Mouse (Mus musculus): Measurements from ENCODE around the gene Pip4k2a.

Pip4k2a gene

DNA sequence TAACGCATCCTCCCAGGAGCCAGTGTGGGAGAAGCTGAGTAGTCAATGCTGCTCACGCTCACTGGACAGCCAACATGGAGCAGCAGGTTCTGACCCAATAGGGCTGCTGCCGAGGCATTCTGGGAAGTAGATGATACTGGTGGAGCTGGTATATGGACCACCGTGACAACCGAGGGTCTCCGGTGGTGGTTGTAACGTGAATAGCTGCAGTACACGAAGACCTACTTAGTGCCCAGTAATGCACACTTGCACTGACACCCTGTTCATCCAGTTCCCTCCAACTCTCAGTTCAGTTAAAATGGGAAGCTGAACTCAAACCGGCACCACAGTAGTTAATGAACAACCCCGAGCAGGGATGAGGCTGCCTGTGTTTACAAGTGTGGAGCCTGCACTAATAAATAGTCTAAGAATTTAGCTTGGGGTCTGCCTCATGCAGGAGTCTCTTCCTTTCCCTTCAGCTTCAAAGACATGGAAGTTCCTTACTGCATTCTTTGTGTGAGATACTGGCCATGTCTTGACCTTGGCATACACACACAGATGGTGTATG is 105.9 kb downstream of the Pip4k2a start:
- no peak for DNase-seq

DNA sequence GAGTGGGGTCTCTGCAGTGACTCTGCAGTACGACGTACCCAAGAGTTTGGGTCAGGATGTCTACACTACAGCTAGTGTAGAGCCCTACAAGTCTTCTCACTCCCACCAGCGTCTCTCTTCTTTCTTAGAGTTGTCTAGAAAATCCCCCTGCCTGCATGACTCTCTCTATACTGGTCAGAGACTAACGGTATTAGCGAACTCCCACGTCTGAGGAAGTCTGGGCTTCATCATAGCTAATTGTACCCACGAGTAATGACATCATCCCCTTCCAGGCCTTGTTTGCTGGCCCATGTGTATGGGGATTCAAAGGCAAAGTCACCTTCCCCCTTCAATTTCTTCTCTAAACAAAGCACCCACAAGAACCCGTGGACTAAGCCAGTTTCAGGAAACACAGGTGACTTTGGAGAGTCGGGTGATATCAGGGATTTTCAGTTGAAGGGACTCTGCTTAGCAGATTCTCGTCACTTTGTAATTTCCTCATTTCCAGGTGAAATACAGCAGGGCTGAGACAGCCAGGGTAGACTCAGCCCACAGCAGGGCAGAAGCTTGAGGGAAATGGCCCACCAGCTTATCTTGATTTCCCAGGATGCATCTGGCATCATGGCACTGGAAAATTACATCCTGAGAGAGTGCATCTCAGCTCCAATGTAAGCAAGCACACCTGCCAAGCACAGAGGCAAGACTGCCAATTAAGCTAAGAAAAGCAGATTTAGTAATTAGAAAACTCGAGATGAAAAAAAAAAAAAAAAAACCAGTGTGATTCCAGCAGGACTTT is 107.5 kb downstream of the Pip4k2a start:
- DNase-seq, result no peak

DNA sequence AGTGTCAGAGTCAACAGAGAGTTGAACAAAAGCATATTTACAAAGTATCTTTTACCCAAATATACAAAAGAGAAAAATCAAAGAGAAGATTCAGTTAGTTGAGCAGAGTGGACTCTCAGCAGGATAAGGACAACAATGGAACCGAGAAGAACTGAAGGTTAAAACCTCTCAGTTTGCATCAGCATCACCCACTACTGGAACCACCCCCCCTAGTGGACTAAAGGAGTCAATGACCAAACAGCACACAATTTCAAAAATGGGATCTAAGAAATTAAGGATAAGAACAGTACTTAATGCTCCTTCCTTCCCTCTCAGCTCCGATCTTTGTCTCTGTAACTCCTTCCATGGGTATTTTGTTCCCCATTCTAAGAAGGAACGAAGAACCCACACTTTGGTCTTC is 113.6 kb downstream of the Pip4k2a start:
- DNase-seq, result no peak

DNA sequence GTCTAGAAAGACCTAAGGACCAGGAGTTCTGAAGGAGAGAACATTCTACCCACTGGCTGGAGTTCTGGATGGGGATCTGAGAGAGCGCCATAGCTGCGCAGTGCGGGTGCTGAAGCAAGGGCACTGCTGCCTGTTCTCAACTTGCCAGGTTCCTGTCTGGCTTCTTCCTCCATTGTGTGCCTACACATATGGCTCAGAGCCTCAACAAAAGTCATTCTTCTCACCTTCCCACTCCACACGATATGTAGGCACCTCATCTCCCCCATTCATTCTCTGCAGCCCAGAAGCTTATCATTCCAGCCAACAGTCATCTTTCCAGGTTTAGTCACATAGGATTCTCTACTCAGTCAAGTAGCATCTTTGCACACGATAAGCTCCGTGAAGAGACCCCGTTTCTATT is 123.3 kb downstream of the Pip4k2a start:
- DNase-seq, result no peak

DNA sequence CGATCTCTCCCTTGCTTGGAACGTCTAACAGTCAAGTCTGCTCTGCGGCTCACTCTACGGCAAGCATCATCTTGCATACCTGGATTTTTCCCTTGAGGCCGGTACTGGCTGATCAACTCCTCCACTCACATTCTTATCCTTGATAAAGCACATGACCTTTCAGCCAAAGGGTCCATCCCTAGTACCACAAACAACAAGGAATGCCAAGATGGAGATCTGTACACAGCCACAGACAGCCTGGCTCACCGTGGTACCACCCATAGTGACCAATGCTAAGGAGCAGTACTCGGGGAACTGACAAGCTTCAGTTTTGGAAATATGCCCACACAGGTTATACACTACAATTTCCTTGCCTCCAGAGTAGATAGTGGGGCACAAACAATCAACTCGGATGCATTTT is 123.9 kb downstream of the Pip4k2a start:
- DNase-seq, result no peak

DNA sequence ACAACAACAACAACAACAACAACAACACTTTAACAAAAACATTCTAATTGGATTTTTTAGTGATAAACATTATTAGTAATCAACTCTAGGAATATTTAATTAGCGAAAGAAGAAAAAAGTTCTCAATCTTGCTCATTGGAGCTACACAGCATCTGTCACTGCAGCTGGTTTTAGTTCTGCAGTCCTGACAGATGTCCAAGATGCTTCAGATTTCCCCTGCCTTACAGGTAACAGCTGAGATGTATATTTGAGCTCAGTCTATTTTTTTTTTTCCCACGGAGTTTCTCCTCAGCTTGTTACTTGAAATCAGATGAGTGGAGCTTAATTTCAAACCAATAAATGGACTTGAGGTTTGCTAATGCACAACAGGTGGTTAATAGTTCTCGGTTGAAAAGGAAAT is 124.5 kb downstream of the Pip4k2a start:
- no peak for DNase-seq

DNA sequence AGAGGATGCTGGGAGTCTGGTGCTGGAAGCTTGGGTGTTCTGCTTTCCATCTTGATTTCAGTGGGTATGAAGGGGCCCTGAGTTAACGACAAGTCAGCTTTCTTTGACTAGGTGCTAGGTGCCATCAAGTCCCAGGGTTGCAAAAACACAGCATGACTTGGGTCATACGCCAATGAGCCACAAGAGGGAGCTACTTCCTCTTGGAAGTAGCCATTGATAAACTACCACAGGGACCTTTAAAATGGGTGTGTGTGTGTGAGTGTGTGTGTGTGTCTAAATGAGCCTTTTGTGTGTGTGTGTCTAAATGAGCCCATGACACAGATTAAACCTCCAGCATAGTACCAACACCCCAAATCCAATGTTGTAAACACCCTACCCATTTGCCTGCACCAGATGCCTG is 125.1 kb downstream of the Pip4k2a start:
- DNase-seq, result peak; percentile 78 to 86

DNA sequence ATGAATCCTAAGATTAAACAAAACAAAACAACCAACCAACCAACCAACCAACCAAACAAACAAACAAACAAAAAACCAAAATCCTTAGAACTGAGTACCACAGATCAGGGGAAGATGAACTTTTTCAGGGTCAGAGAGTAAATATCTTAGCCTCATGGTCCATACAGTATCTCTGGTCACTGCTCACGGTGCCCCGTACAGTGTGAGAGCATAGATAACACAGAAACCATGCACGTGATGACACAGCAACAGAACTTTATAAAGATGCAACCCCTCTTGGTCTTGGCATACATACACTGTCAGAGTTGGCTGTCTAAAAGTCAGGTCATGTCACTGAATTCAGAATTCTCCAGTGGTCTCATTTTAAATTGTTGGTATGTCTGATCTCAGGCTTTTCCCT is 126.8 kb downstream of the Pip4k2a start:
- DNase-seq, result no peak

DNA sequence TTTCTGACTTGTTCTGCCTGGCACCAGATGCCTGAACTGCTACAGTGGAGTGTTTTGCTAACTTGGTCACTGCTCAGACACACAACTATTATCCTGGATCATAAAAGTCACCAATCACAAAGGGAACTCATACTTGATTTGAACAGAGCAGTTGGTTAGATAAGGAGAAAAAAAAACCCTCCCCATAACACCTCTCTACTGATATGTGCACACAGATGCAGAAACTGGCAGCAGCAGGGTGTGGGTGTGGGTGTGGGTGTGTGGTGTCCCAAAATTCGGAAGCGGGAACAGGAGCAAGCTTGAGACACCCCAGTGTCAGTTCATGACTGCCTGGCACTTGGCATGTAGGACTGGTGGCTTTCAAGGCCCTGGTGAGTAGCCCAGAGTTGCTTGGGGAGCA is 130.9 kb downstream of the Pip4k2a start:
- DNase-seq, result no peak

DNA sequence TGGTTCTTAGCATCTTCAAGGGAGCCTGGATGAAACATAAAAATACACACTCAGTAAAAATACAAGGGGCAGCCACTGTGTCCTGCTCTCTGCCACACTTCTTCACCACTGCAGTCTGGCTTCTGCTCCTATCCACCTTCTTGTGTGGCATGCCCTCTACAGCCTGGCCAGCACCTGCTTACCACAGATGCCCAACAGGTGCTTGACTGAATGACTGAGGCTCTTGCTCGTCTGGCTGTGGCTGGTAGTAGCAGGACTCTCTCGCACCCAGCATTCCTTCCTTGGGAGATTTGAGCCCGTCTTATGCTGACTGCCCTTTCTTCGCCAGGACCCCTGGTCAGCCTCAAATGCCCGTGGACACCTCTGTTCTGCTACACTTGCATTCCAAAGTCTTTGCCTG is 133.2 kb downstream of the Pip4k2a start:
- no peak for DNase-seq

DNA sequence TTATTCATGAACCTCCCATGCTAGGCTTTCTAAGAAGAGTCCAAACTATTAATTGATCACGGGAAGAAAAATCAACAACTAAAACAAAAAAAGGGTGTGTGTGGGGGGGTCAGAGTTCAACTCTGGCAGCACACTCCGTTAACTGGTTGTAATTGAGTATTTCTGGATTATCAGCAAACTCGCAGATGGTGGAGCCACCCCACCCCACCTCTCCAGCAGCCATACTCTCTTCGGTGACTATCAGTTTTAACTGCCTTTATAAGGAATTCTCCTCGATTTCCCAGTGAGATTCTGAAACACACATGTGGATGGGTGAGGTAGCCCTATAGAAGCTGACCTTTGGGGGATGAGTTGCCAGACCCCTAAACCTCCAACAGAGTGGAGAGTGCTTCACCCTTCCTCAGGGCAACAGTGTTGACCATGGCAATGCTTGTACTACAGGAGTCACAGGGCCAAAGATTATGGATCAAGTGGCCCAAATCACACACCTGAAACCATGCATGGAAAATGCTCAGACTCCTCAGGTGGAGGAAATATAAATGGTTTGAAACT is 136.2 kb downstream of the Pip4k2a start:
- DNase-seq, result no peak

DNA sequence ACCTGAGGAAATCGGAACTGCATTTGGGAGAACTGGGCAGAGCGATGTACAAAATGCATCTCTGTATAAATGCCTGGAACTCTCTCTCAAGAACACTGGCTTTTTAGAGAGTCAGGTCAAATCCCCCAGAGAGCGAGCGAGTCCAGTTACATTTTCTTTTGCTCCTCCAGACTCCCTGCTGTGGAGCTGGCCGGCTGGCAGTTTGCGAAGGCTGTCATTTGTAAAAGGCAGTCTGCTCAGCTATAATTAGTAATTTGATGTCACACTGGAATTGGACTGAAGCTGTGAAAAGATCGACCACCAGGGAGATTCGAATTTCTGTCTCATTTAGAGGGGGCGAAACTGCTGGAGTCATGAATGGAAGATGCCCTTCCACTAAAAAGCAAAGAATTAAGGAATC is 137.2 kb downstream of the Pip4k2a start:
- peak; percentile 83 to 84 for DNase-seq

DNA sequence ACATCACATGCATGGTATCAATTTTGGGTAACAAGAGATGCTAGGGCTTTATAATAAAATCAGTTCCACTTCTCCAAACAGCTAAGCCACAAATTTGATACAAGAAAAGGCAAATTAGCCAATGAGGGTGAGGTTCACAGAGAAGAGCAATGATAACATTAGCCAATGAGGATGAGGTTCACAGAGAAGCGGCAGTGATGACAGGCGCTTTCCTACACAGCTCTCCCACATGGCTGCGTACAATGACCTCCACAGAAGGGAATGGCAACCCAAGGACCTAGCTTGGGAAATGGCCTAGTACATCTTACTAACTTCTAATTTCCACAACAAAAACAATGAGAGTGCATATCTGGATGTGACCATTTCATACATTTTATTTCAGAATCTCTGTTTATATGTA is 140.0 kb downstream of the Pip4k2a start:
- no peak for DNase-seq

DNA sequence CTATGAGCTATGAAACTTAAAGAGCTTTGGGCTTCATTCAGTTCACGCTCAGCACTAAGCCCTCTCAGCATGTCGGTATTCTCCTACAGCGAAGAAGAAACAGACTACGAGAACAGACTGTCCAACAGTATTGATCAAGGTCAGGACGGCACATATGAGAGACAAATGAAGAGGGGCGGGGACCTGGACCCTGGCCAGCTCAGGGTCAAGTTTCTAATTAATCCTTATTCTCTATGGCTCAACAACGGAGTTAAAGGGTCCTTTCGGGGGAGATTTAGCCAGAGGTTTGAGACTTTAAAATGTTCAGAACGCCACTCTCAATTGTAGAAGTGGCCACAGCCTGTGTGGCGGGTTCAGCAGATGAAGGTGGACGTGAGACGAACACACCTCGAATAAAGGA is 141.5 kb downstream of the Pip4k2a start:
- DNase-seq, result no peak

DNA sequence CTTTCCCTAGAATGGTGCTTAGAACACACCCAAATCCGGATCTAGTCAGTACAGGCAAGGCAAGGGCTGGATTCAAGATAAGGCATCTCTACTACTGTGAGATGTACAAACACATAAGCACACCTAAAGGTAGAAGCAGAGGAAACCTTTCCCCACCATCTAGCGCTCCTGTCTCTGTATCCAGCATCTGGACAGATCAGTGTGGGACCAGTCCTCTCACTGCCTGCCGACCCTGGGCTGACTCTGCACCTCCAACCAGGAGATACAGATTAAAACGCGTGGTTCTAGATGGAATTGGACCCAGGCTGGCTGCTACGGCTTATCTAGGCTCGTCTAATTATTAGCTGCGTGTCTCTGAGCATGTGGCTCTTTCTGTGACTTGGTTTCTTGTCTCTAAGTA is 142.7 kb downstream of the Pip4k2a start:
- no peak for DNase-seq

DNA sequence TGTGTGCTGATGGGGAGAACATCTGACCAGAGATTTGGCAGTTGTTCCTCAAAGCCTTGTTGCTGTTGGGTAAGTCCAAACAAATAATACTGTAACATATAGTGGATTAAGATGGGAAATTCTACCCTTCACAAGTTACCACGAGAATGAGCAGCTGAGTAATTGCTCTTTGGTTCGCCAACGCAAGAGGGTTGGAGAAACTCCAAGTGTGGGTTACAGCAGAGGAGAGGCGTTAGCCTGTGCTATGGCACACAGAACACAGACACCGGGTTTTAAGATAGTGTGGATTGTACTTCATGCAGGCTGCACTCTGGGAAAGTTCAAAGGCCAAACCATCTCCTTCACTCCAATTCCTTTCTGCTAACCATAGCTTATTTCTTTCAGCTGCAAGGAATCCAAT is 144.6 kb downstream of the Pip4k2a start:
- no peak for DNase-seq

DNA sequence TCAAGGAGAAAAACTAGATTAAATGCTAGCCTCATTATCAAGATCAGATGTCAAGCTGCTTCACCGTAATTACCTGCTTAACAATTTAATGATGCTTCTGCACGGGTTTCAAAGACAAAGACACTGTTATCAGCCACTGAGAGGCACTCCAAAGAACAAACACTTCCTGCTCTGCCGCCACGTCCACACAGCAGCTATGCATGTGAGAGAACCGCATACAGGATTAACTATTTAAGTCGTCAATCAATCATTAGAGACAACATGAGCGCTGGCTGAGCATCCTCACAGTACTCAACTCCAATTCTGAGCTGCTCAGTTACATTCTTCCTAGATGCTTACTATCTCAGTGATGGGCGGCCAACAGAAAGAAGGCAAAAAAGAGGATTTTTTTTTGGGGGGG is 147.3 kb downstream of the Pip4k2a start:
- no peak for DNase-seq

DNA sequence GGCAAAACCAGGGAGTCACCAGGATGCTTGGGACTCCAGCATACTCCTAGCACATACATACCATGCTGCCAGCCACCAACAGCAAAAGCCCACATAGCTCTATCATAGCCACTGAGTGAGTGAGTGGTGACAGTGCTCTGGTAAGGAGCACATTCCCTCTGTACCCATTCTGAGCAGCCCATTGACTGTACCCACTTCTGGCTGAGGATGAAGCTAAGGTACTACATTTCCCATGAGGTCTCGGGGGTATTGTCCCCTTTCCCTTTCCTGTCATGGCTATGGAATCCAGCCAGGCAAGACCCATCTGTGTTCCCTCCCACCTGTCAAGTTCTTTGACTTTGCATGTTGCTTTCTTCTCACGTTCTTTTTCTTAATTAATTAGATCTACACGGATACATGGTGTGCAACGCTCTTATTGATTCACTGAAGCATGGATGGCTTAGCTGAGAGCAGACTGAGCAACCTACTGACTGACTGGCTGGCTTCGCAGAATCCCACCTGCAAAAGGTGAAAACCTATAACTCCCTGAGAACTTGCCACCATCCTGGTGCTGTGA is 149.8 kb downstream of the Pip4k2a start:
- DNase-seq, result no peak

DNA sequence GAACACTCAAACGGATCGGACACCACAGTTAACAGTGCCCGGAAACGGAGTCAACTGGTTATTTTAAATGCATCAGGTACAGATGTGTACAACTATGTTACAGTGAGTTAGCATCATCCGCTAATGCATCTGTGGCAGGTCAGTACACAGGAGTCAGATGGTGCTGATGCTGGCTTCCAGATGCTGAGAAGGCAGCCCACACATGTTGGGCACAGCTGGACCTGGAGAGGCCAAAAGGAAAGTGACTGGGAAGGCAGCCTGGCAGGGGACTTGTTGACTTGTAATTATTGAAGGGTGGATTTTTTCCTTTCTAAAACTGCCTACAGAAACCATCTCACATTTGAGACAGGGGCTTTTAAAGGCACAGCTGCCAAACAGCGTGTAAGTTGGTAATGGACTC is 155.4 kb downstream of the Pip4k2a start:
- DNase-seq, result no peak

DNA sequence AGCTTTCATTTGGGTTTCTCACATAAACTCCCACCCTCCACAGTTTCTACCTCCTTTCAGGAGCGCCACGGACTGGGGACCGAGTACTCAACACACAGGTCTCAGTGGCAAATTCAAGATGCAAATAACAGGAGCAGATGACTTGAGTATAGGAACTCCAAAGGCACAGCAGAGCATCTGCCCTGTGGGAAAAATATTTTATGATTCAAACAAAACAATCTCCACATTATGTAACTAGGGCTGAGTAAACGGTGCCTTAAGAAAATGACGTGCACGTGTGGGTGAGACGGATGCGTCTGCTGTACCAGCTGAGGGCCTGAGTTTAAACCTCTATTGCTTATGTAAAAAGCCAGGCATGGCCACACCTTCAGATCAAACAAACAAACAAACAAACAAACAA is 156.9 kb downstream of the Pip4k2a start:
- DNase-seq, result no peak

DNA sequence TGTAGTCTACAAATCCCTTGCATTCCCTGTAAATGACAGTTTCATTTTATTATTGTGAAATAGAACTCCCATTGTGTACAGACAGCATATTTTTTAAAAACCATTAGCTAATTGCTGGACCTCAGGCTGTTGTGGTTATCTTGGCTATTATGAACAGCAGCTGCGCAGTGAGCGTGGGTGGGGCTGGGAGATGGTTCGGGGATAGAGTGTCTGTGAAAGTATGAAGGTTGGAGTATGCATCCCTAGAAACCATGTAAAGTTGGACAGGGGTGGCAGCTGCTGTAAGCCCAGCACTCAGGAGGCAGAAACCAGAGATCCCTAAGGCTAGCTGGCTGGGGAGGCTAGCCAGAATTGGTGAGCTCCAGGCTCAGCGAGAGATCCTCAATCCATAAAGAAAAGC is 158.4 kb downstream of the Pip4k2a start:
- DNase-seq, result no peak

DNA sequence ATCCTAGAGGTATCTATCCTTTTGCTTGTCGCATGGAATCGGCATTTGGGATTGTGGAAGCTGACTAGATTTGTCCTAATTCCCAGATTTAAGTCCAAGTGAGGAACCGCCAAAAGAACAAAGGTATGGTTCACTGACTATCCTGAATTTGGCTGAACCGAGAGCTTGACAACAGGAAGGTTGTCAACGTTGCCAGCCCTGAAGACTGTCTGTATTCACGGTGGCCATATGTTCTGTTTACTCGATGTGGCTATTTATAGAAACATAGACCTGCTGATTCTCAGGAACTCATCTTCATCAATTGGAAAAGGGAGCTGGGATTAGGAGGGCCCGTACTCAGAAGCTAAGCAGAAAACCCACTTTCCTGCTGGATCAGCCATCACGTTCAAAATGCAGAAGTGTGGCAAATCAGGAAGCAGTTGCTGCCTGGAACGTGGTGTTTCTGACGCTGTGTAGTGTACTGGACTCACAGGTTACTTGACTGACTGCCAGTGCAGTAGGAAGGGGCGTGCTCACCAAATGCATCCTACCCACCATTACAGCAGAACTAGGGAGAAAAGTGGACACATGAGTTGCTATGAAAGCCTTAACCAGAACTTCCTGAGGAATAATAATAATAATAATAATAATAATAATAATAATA is 162.5 kb downstream of the Pip4k2a start:
- DNase-seq, result peak; percentile 29 to 60

DNA sequence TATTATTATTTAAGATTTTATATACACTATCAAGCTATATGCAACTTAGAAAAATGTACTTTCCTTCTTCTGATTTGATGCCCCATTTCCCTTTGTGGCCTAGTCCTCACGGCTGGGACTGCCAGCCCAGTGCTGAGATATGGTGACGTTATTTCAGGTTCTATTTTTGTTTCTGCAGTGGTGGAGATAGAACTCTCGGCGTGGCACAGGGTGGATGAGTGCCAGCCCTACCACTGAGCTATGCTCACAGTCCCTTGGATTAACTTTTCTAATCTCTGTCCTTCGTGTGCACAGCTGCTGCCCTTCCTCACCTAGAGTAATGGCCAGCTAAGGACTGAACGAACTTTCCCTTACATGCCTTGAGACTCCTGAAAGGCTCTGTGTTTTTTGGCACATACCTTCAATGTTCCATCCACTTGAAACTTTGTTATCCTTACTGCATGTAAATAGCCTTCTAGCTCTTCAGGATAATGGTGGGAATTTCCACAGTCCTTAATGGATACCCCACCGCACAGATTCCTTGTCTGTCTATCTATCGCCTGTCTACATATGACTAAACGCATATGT is 164.8 kb downstream of the Pip4k2a start:
- no peak for DNase-seq
